Mouse (Mus musculus) myocyte (in vitro differentiated cells): Measurements from ENCODE around the gene Pigk.

Experiments used
- CEBPB ChIP-seq: IDR thresholded peaks from 2 replicates; pipeline ENCODE4 v1.6.1; 2011; ENCODE audit warnings: mild to moderate bottlenecking, moderate library complexity; ENCODE audit not compliant: poor library complexity, insufficient read depth, severe bottlenecking
- E2F4 ChIP-seq: IDR thresholded peaks from one replicate; pipeline ENCODE4 v1.6.1; 2011; ENCODE audit warnings: mild to moderate bottlenecking, control low read depth, moderate library complexity; ENCODE audit not compliant: insufficient read depth
- MAX ChIP-seq: IDR thresholded peaks from one replicate; pipeline ENCODE4 v1.6.1; 2011; ENCODE audit warnings: low read depth, mild to moderate bottlenecking, control low read depth
- MYOD1 ChIP-seq, 3 experiments: IDR thresholded peaks; one replicate each; pipeline ENCODE4 v1.6.1; 2011; ENCODE audit warnings: control low read depth in 2 of 3, low read depth in 2 of 3, mild to moderate bottlenecking in 2 of 3, moderate library complexity in 1 of 3; ENCODE audit not compliant: insufficient read length in 2 of 3, control insufficient read depth in 1 of 3
- MYOG ChIP-seq, 3 experiments: IDR thresholded peaks; one replicate each; pipeline ENCODE4 v1.6.1; 2011; ENCODE audit warnings: control low read depth in 2 of 3, low read depth in 2 of 3, mild to moderate bottlenecking in 2 of 3; ENCODE audit not compliant: insufficient read length in 2 of 3, control insufficient read depth in 1 of 3, insufficient read depth in 1 of 3
- POLR2A ChIP-seq: IDR thresholded peaks from one replicate; pipeline ENCODE4 v1.6.1; 2011; ENCODE audit warnings: low read depth, mild to moderate bottlenecking, control low read depth, moderate library complexity; ENCODE audit not compliant: insufficient read length
- POLR2AphosphoS2 ChIP-seq: IDR thresholded peaks from one replicate; pipeline ENCODE4 v1.6.1; 2011; ENCODE audit warnings: low read depth, control low read depth; ENCODE audit not compliant: insufficient read length
- REST ChIP-seq: IDR thresholded peaks from one replicate; pipeline ENCODE4 v1.6.1; 2011; ENCODE audit warnings: mild to moderate bottlenecking, control low read depth, moderate library complexity; ENCODE audit not compliant: insufficient read depth, insufficient read length
- TCF12 ChIP-seq: IDR thresholded peaks from one replicate; pipeline ENCODE4 v1.6.1; 2011; ENCODE audit warnings: mild to moderate bottlenecking, control low read depth; ENCODE audit not compliant: poor library complexity, insufficient read depth, severe bottlenecking
- TCF3 ChIP-seq: IDR thresholded peaks from one replicate; pipeline ENCODE4 v1.6.1; 2011; ENCODE audit warnings: low read depth, control low read depth; ENCODE audit not compliant: insufficient read length
- USF1 ChIP-seq: IDR thresholded peaks from one replicate; pipeline ENCODE4 v1.6.1; 2011; ENCODE audit warnings: low read depth, mild to moderate bottlenecking, control low read depth, moderate library complexity

DNA sequence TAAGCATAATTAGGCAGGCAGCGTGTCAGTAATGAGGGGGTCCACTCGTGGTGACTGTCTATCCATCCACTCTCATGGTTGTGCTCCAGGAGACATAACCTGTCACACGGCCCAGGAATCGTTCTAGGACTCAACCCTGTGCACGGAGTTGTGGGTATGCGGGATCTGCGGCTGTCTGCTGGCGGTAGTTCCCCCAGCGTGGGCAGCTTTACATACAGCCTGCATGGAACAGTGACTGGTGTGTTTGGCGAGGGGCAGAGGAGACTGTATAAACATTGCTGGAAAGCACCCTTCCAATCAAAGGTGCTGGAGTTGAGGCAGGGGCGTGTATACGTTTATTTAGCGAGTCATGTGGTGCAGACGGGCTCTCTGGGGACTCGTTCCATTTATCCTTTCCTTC lies 209.6 kb downstream of the Pigk start:
- TF ChIP-seq MYOD1 (IDR thresholded peaks at IDR 0.05; ENCODE audit: control insufficient read depth in 1 of 3, insufficient read length in 2 of 3, low read depth in 2 of 3) (no peak), POLR2A (no peak), MAX (no peak), USF1 (no peak), TCF12 (no peak), MYOG (IDR thresholded peaks at IDR 0.05; ENCODE audit: control insufficient read depth in 1 of 3, insufficient read depth in 1 of 3, insufficient read length in 2 of 3, low read depth in 2 of 3) (no peak), POLR2AphosphoS2 (no peak), E2F4 (no peak), TCF3 (no peak), REST (no peak), CEBPB (no peak)
